In genomic region chr15:85610618-85611218, GRCm38 (mm10) we compare ENCODE assay signal across 8 mouse cellular contexts. TPM values are rescaled to one million over a fixed set of nuclear protein-coding genes. Genes with fewer than 3 reads are reported as not detected.
DNase-seq lines count a peak whose midpoint lies in the region; ATAC-seq and TF ChIP-seq lines count a peak whose summit lies in the region.

No protein-coding gene starts in this region.

- no peak for TF ChIP-seq POLR2A in bone marrow macrophage, adult 2 months (IDR thresholded peaks at IDR 0.05; ENCODE audit: borderline replicate concordance, low read depth, low read length)
- peak; percentile 18; the same call in 1 of the 2 replicates for TF ChIP-seq POLR2A in embryonic fibroblast, embryonic 13.5 days (IDR thresholded peaks at IDR 0.05; ENCODE audit: low read depth, low read length)

- DNase-seq in B cell, adult 2 months = peak; percentile 82 to 84
- peak; percentile 32 for DNase-seq in liver, embryonic 13.5 days
- peak; percentile 75 for DNase-seq in neural tube, embryonic 11.5 days (ENCODE audit: low spot score)

- H3K4me1 ChIP-seq in bone marrow macrophage, adult 2 months (ENCODE audit: control insufficient read depth, insufficient read depth, low read length) = no peaks in the 10 kb centered on the region; the same call in 1 of the 2 replicates
- no peaks in the 10 kb centered on the region for H3K4me1 ChIP-seq in embryonic fibroblast, embryonic 13.5 days (ENCODE audit: control insufficient read depth, insufficient read depth, low read length)
- H3K4me1 ChIP-seq in heart, embryonic 11.5 days (ENCODE audit: control insufficient read depth, insufficient read depth, low read length) = peaks cover 9% of the 10 kb centered on the region; the same call in 1 of the 2 replicates
- peaks cover 48% of the 10 kb centered on the region for H3K4me1 ChIP-seq in kidney, embryonic 16.5 days (ENCODE audit: insufficient read depth, low read length)
- 0 out of 2 replicates have a peak, but pooled peaks cover 2% of the 10 kb centered on the region for H3K4me1 ChIP-seq in liver, embryonic 13.5 days (replicated peaks)
- H3K4me1 ChIP-seq in neural tube, embryonic 11.5 days (ENCODE audit: control insufficient read depth, insufficient read depth, low read length) = 0 out of 2 replicates have a peak, but pooled peaks cover 5% of the 10 kb centered on the region
- peaks cover 46% of the 10 kb centered on the region for H3K4me1 ChIP-seq in stomach, embryonic 16.5 days (ENCODE audit: control insufficient read depth, insufficient read depth, low read length)

- WGBS in heart, embryonic 11.5 days (ENCODE audit: insufficient replicate concordance) = 52% methylated on average over 8 of the region's 8 CpGs
- 11% methylated on average over 8 of the region's 8 CpGs for WGBS in kidney, embryonic 16.5 days
- WGBS in liver, embryonic 13.5 days (ENCODE audit: insufficient replicate concordance) = 40% methylated on average over 8 of the region's 8 CpGs
- WGBS in neural tube, embryonic 11.5 days = 72% methylated on average over 8 of the region's 8 CpGs
- WGBS in stomach, embryonic 16.5 days = 26% methylated on average over 8 of the region's 8 CpGs

- peak; percentile 85 for TF ChIP-seq CTCF in bone marrow macrophage, adult 2 months (IDR thresholded peaks at IDR 0.05; ENCODE audit: low read depth, low read length)
- peak; percentile 92 for TF ChIP-seq CTCF in embryonic fibroblast, embryonic 13.5 days (IDR thresholded peaks at IDR 0.05; ENCODE audit: borderline replicate concordance, insufficient read depth, low read length)

- peak; percentile 51; the same call in 1 of the 2 replicates for ATAC-seq in heart, embryonic 11.5 days (replicated peaks; ENCODE audit: insufficient number of reproducible peaks, low FRiP score, low TSS enrichment)
- peak; percentile 89 for ATAC-seq in kidney, embryonic 16.5 days (ENCODE audit: low FRiP score, low TSS enrichment)
- ATAC-seq in liver, embryonic 13.5 days (ENCODE audit: low read depth) = peak; percentile 47
- peak; percentile 75 for ATAC-seq in neural tube, embryonic 11.5 days (ENCODE audit: insufficient read depth, low FRiP score, low TSS enrichment)
- peak; percentile 86 for ATAC-seq in stomach, embryonic 16.5 days (ENCODE audit: insufficient read depth, low FRiP score)

- H3K27ac ChIP-seq in bone marrow macrophage, adult 2 months (ENCODE audit: insufficient read depth, low read depth, low read length) = no peak overlapping the region
- peak overlapping the region; percentile 58 for H3K27ac ChIP-seq in embryonic fibroblast, embryonic 13.5 days (ENCODE audit: insufficient read depth, low read length)
- peak overlapping the region; percentile 46 for H3K27ac ChIP-seq in heart, embryonic 11.5 days (ENCODE audit: low read depth, low read length)
- peak overlapping the region; percentile 90 for H3K27ac ChIP-seq in kidney, embryonic 16.5 days (ENCODE audit: low read length)
- H3K27ac ChIP-seq in liver, embryonic 13.5 days = 0 out of 2 replicates have a peak overlapping the region, but pooled peaks have one; percentile 24
- no peak overlapping the region for H3K27ac ChIP-seq in neural tube, embryonic 11.5 days (ENCODE audit: low read depth, low read length)
- peak overlapping the region; percentile 95 for H3K27ac ChIP-seq in stomach, embryonic 16.5 days (ENCODE audit: low read length)

- H3K27me3 ChIP-seq in heart, embryonic 11.5 days (ENCODE audit: control insufficient read depth, insufficient read depth, low read length) = peaks cover 23% of the 10 kb centered on the region
- H3K27me3 ChIP-seq in kidney, embryonic 16.5 days (ENCODE audit: insufficient read depth, low read length) = no peaks in the 10 kb centered on the region
- peaks cover 15% of the 10 kb centered on the region for H3K27me3 ChIP-seq in liver, embryonic 13.5 days
- H3K27me3 ChIP-seq in neural tube, embryonic 11.5 days (ENCODE audit: control insufficient read depth, insufficient read depth, low read length) = peaks cover 17% of the 10 kb centered on the region
- H3K27me3 ChIP-seq in stomach, embryonic 16.5 days (ENCODE audit: control insufficient read depth, insufficient read depth, low read length) = no peaks in the 10 kb centered on the region

- peaks cover 4% of the 10 kb centered on the region; the same call in 1 of the 2 replicates for H3K9me3 ChIP-seq in heart, embryonic 11.5 days (replicated peaks; ENCODE audit: control insufficient read depth, low read length)
- H3K9me3 ChIP-seq in kidney, embryonic 16.5 days (ENCODE audit: low read length) = no peaks in the 10 kb centered on the region
- H3K9me3 ChIP-seq in liver, embryonic 13.5 days (replicated peaks) = no peaks in the 10 kb centered on the region
- 0 out of 2 replicates have a peak, but pooled peaks cover 3% of the 10 kb centered on the region for H3K9me3 ChIP-seq in neural tube, embryonic 11.5 days (ENCODE audit: control insufficient read depth, low read length)
- H3K9me3 ChIP-seq in stomach, embryonic 16.5 days (replicated peaks; ENCODE audit: control insufficient read depth, low read length) = no peaks in the 10 kb centered on the region

- no peak overlapping the region; the same call in 1 of the 2 replicates for H3K9ac ChIP-seq in heart, embryonic 11.5 days (ENCODE audit: low read depth, low read length)
- H3K9ac ChIP-seq in kidney, embryonic 16.5 days (replicated peaks; ENCODE audit: low read length) = peak overlapping the region; percentile 48
- H3K9ac ChIP-seq in liver, embryonic 13.5 days = no peak overlapping the region
- no peak overlapping the region; the same call in 1 of the 2 replicates for H3K9ac ChIP-seq in neural tube, embryonic 11.5 days (ENCODE audit: low read length)
- H3K9ac ChIP-seq in stomach, embryonic 16.5 days (ENCODE audit: low read length) = peak overlapping the region; percentile 56

- H3K4me3 ChIP-seq in bone marrow macrophage, adult 2 months (ENCODE audit: insufficient read depth, low read length) = no peak overlapping the region
- no peak overlapping the region for H3K4me3 ChIP-seq in embryonic fibroblast, embryonic 13.5 days (ENCODE audit: insufficient read depth, low read length)
- H3K4me3 ChIP-seq in heart, embryonic 11.5 days (ENCODE audit: low read depth, low read length) = no peak overlapping the region
- H3K4me3 ChIP-seq in kidney, embryonic 16.5 days (ENCODE audit: low read length) = no peak overlapping the region
- H3K4me3 ChIP-seq in liver, embryonic 13.5 days (replicated peaks) = no peak overlapping the region
- no peak overlapping the region for H3K4me3 ChIP-seq in neural tube, embryonic 11.5 days (ENCODE audit: low read depth, low read length)
- no peak overlapping the region for H3K4me3 ChIP-seq in stomach, embryonic 16.5 days (replicated peaks; ENCODE audit: low read length)

- no peaks in the 10 kb centered on the region for H3K36me3 ChIP-seq in heart, embryonic 11.5 days (ENCODE audit: control insufficient read depth, insufficient read depth, low read length)
- no peaks in the 10 kb centered on the region for H3K36me3 ChIP-seq in kidney, embryonic 16.5 days (ENCODE audit: insufficient read depth, low read length)
- no peaks in the 10 kb centered on the region for H3K36me3 ChIP-seq in liver, embryonic 13.5 days
- no peaks in the 10 kb centered on the region for H3K36me3 ChIP-seq in neural tube, embryonic 11.5 days (ENCODE audit: control insufficient read depth, insufficient read depth, low read length)
- no peaks in the 10 kb centered on the region for H3K36me3 ChIP-seq in stomach, embryonic 16.5 days (ENCODE audit: control insufficient read depth, insufficient read depth, low read length)

- H3K4me2 ChIP-seq in heart, embryonic 11.5 days = no peak overlapping the region
- 0 out of 2 replicates have a peak overlapping the region, but pooled peaks have one; percentile 1 for H3K4me2 ChIP-seq in kidney, embryonic 16.5 days (replicated peaks; ENCODE audit: low read depth, low read length)
- no peak overlapping the region for H3K4me2 ChIP-seq in liver, embryonic 13.5 days
- H3K4me2 ChIP-seq in neural tube, embryonic 11.5 days (ENCODE audit: low read depth) = no peak overlapping the region
- no peak overlapping the region for H3K4me2 ChIP-seq in stomach, embryonic 16.5 days (ENCODE audit: low read depth, low read length)

RNA-seq across cellular contexts. Expression of gene Wnt7b, which starts 28.4 kb away (rescaled TPM):
- not detected in 2 replicates for polyA plus RNA-seq in bone marrow macrophage, adult 2 months (2012; ENCODE audit: insufficient read depth, insufficient read length, missing spikeins)
- not detected in 2 replicates for polyA plus RNA-seq in embryonic fibroblast, embryonic 13.5 days (2011; ENCODE audit: insufficient read length, low read depth, missing spikeins)
- 0.52 and 1.5 TPM in 2 replicates for polyA plus RNA-seq in heart, embryonic 11.5 days (2014; fragmentation: Nextera tagmentation; extraction: Ambion mirVana)
- 21.2 and 22.5 TPM in 2 replicates for polyA plus RNA-seq in kidney, embryonic 16.5 days (2015; fragmentation: Nextera tagmentation; extraction: Ambion mirVana)
- polyA plus RNA-seq in liver, embryonic 13.5 days (2015; fragmentation: Nextera tagmentation; extraction: Ambion mirVana) = 0.12 and 0.35 TPM in 2 replicates
- polyA plus RNA-seq in neural tube, embryonic 11.5 days (2014; fragmentation: Nextera tagmentation; extraction: Ambion mirVana) = 81.7 and 85.1 TPM in 2 replicates
- polyA plus RNA-seq in stomach, embryonic 16.5 days (2015; fragmentation: Nextera tagmentation; extraction: Ambion mirVana) = 3.4 and 4.8 TPM in 2 replicates

Comparison
In these comparisons a context has a peak if more than half of its experiments do, and no peak if none do; other contexts are left out.
1. DNase-seq: peak in every context shown above with its lines; median percentile 83 in B cell, adult 2 months; 75 in neural tube, embryonic 11.5 days; 32 in liver, embryonic 13.5 days.
2. H3K27ac ChIP-seq: peak in embryonic fibroblast, embryonic 13.5 days (single experiment), heart, embryonic 11.5 days (single experiment), kidney, embryonic 16.5 days (single experiment), liver, embryonic 13.5 days (single experiment) and stomach, embryonic 16.5 days (single experiment); none in bone marrow macrophage, adult 2 months (single experiment) and neural tube, embryonic 11.5 days (single experiment).
3. H3K9ac ChIP-seq: peak in kidney, embryonic 16.5 days (single experiment) and stomach, embryonic 16.5 days (single experiment); none in heart, embryonic 11.5 days (single experiment), liver, embryonic 13.5 days (single experiment) and neural tube, embryonic 11.5 days (single experiment).
4. Peak in every context shown above with its lines, with median percentiles within 50 percentile points of each other: ATAC-seq.